Mouse (Mus musculus): ENCODE measurements around the gene Asphd1. TPM values are rescaled to one million over a fixed set of nuclear protein-coding genes. Genes with fewer than 3 reads are reported as not detected.
A peak's percentile ranks its signal among the peaks of the same experiment; 100 is the strongest.
"Not testable (repeated sequence)": the region's sequence is repeated elsewhere in the genome, so short reads cannot be mapped to it uniquely, and the experiment has no call there.

Asphd1 gene
- polyA plus RNA-seq, 1 experiment from 2014 or later: 0.60 TPM

- Histone ChIP-seq H3K9me3 (replicated peaks; ENCODE audit: control insufficient read depth, low read length) (no peaks in the 10 kb centered on the region), H3K9ac (replicated peaks; ENCODE audit: low read length) (no peak overlapping the region), H3K4me3 (ENCODE audit: low read depth, low read length) (no peak overlapping the region), H3K36me3 (replicated peaks; ENCODE audit: control insufficient read depth, insufficient read depth, low read depth, low read length) (no peaks in the 10 kb centered on the region), H3K4me2 (ENCODE audit: low read depth, low read length) (no peak overlapping the region), H3K4me1 (ENCODE audit: control insufficient read depth, insufficient read depth, low read length) (no peaks in the 10 kb centered on the region), H3K27ac (replicated peaks; ENCODE audit: low read depth, low read length) (no peak overlapping the region), H3K27me3 (ENCODE audit: control insufficient read depth, insufficient read depth, low read length) (no peaks in the 10 kb centered on the region)
- DNase-seq (ENCODE audit: low spot score) (no peak), ATAC-seq (replicated peaks; ENCODE audit: insufficient number of reproducible peaks, low FRiP score, low TSS enrichment, low read depth) (no peak)
- 30% methylated on average over 3 of the region's 3 CpGs for WGBS
These were observed 23.1 kb downstream of the Asphd1 start for GRCm38 (mm10) chr7:126926299-126926698.

- H3K4me1 ChIP-seq (ENCODE audit: control insufficient read depth, insufficient read depth, low read length): no peaks in the 10 kb centered on the region
- H3K27me3 ChIP-seq (ENCODE audit: control insufficient read depth, insufficient read depth, low read length): no peaks in the 10 kb centered on the region
- H3K9me3 ChIP-seq (replicated peaks; ENCODE audit: control insufficient read depth, low read length): no peaks in the 10 kb centered on the region
- no peak for ATAC-seq (replicated peaks; ENCODE audit: insufficient number of reproducible peaks, low FRiP score, low TSS enrichment, low read depth)
- 78% methylated on average over 5 of the region's 5 CpGs for WGBS
- no peak overlapping the region for H3K4me2 ChIP-seq (ENCODE audit: low read depth, low read length)
- no peak overlapping the region for H3K9ac ChIP-seq (replicated peaks; ENCODE audit: low read length)
- H3K36me3 ChIP-seq (replicated peaks; ENCODE audit: control insufficient read depth, insufficient read depth, low read depth, low read length): no peaks in the 10 kb centered on the region
- no peak for DNase-seq (ENCODE audit: low spot score)
- no peak overlapping the region for H3K4me3 ChIP-seq (ENCODE audit: low read depth, low read length)
- no peak overlapping the region for H3K27ac ChIP-seq (replicated peaks; ENCODE audit: low read depth, low read length)
These were observed 25.4 kb downstream of the Asphd1 start for GRCm38 (mm10) chr7:126923999-126924398.

DNA sequence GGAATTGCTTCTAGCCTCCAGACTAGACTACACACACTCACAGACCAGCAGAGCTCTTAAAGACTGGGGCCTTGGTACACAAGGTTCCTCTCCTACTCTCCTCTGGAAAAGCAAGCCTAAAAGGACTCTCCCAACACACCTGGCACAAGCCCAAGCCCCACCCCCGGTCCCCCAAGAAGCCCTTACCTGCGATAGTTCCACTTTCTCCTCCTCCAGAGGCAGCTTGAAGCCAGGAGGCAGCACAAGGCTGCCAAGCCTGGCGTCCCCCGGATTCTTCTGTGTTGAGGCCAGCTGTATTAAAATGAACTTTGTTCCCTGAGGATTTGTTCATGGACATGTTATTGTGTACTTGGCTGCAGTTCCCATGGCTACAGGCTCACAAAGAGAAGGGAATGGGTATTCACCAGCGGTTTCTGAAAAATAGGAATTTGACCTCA is 26.7 kb downstream of the Asphd1 start, which contains the start of gene Tmem219:
Gene Tmem219, minus strand, starts transcription at position 294 of the 437 bp plus-strand sequence.
- Histone ChIP-seq H3K27me3 (ENCODE audit: control insufficient read depth, insufficient read depth, low read length) (no peaks in the 10 kb centered on the region), H3K9me3 (replicated peaks; ENCODE audit: control insufficient read depth, low read length) (no peaks in the 10 kb centered on the region), H3K4me1 (ENCODE audit: control insufficient read depth, insufficient read depth, low read length) (no peaks in the 10 kb centered on the region), H3K4me3 (ENCODE audit: low read depth, low read length) (no peak within 1 kb of the TSS), H3K27ac (replicated peaks; ENCODE audit: low read depth, low read length) (no peak within 1 kb of the TSS), H3K36me3 (replicated peaks; ENCODE audit: control insufficient read depth, insufficient read depth, low read depth, low read length) (no peaks in the 10 kb centered on the region), H3K4me2 (ENCODE audit: low read depth, low read length) (no peak within 1 kb of the TSS), H3K9ac (replicated peaks; ENCODE audit: low read length) (no peak within 1 kb of the TSS)
- ATAC-seq (replicated peaks; ENCODE audit: insufficient number of reproducible peaks, low FRiP score, low TSS enrichment, low read depth) (0 out of 2 replicates have a peak, but pooled peaks have one; percentile 48), DNase-seq (ENCODE audit: low spot score) (peak; percentile 15)
- 68% methylated on average over 5 of the region's 5 CpGs for WGBS

DNA sequence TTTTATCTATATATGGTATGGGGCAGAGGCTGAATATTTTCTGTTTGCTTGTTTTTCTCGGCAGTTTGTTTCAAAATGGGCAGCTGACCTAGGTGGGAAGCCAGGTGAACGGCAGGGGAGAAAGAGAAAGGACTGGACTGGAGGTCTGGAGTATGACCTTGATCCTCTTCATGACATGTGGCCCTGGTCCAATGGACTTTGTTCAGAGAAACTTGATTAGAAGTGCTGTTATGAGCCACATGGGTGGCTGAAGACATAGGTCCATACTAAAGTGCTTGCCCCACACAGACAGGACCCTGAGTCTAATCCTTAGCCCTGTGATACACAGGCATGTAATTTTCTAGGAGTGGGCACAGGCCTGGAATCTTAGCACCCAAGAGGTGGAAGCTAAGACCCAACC is 27.8 kb downstream of the Asphd1 start:
- Histone ChIP-seq H3K36me3 (replicated peaks; ENCODE audit: control insufficient read depth, insufficient read depth, low read depth, low read length) (no peaks in the 10 kb centered on the region), H3K4me3 (ENCODE audit: low read depth, low read length) (no peak overlapping the region), H3K27me3 (ENCODE audit: control insufficient read depth, insufficient read depth, low read length) (no peaks in the 10 kb centered on the region), H3K4me1 (ENCODE audit: control insufficient read depth, insufficient read depth, low read length) (no peaks in the 10 kb centered on the region), H3K9ac (replicated peaks; ENCODE audit: low read length) (no peak overlapping the region), H3K4me2 (ENCODE audit: low read depth, low read length) (no peak overlapping the region), H3K27ac (replicated peaks; ENCODE audit: low read depth, low read length) (no peak overlapping the region), H3K9me3 (replicated peaks; ENCODE audit: control insufficient read depth, low read length) (no peaks in the 10 kb centered on the region)
- ATAC-seq (replicated peaks; ENCODE audit: insufficient number of reproducible peaks, low FRiP score, low TSS enrichment, low read depth) (no peak), DNase-seq (ENCODE audit: low spot score) (no peak)
- 80% methylated on average over 2 of the region's 2 CpGs for WGBS

DNA sequence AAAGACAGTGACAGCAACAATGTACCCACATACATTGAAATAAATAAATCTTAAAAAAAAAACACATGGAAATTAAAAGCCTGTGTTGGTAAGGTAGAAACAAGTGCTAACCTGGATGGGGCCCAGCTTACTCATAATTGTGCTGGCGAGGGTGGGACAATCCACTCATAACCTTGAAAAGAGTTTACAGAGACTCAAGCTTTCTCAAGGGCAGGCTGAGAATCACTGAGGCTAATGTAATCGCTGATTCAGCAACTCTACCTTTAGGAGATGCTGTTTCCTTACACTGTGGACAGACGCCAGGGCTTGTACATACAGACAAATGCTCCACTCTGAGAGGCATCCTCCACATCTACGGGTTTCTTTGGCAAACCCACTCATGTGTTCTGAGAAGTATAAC is 29.4 kb downstream of the Asphd1 start:
- WGBS: 81% methylated on average over 4 of the region's 4 CpGs
- no peaks in the 10 kb centered on the region for H3K9me3 ChIP-seq (replicated peaks; ENCODE audit: control insufficient read depth, low read length)
- DNase-seq (ENCODE audit: low spot score) (no peak), ATAC-seq (replicated peaks; ENCODE audit: insufficient number of reproducible peaks, low FRiP score, low TSS enrichment, low read depth) (no peak)
- no peak overlapping the region for H3K9ac ChIP-seq (replicated peaks; ENCODE audit: low read length)
- no peak overlapping the region for H3K27ac ChIP-seq (replicated peaks; ENCODE audit: low read depth, low read length)
- no peak overlapping the region for H3K4me2 ChIP-seq (ENCODE audit: low read depth, low read length)
- H3K4me1 ChIP-seq (ENCODE audit: control insufficient read depth, insufficient read depth, low read length): no peaks in the 10 kb centered on the region
- no peaks in the 10 kb centered on the region for H3K27me3 ChIP-seq (ENCODE audit: control insufficient read depth, insufficient read depth, low read length)
- no peak overlapping the region for H3K4me3 ChIP-seq (ENCODE audit: low read depth, low read length)
- no peaks in the 10 kb centered on the region for H3K36me3 ChIP-seq (replicated peaks; ENCODE audit: control insufficient read depth, insufficient read depth, low read depth, low read length)

- H3K27me3 ChIP-seq (ENCODE audit: control insufficient read depth, insufficient read depth, low read length); ATAC-seq (replicated peaks; ENCODE audit: insufficient number of reproducible peaks, low FRiP score, low TSS enrichment, low read depth); H3K36me3 ChIP-seq (replicated peaks; ENCODE audit: control insufficient read depth, insufficient read depth, low read depth, low read length); H3K27ac ChIP-seq (replicated peaks; ENCODE audit: low read depth, low read length); H3K4me3 ChIP-seq (ENCODE audit: low read depth, low read length); DNase-seq (ENCODE audit: low spot score); H3K4me1 ChIP-seq (ENCODE audit: control insufficient read depth, insufficient read depth, low read length); H3K4me2 ChIP-seq (ENCODE audit: low read depth, low read length); H3K9ac ChIP-seq (replicated peaks; ENCODE audit: low read length); H3K9me3 ChIP-seq (replicated peaks; ENCODE audit: control insufficient read depth, low read length): not testable (repeated sequence)
- WGBS: 45% methylated on average over 4 of the region's 4 CpGs
These were observed 31.0 kb downstream of the Asphd1 start for GRCm38 (mm10) chr7:126918356-126918755.

DNA sequence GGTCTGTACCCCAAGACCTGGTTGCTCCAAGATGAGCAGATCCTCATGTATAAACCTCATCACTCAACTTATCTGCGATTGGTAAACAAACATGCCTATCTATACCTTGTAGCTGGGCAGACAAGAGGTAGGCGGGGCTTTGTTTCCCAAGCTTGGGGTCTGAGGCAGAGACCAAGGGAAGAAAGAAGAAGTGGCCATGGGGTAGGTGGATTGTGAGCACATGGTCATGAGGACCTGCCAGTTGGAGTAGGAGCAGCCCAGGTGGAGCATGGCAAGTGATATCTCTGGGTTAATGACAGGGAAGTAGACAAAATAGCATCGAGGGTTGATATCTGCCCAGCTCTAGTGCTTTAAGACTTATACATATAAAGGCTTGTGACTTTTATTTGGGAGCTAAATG is 34.5 kb downstream of the Asphd1 start:
- no peaks in the 10 kb centered on the region for H3K4me1 ChIP-seq (ENCODE audit: control insufficient read depth, insufficient read depth, low read length)
- H3K27me3 ChIP-seq (ENCODE audit: control insufficient read depth, insufficient read depth, low read length): no peaks in the 10 kb centered on the region
- H3K9ac ChIP-seq (replicated peaks; ENCODE audit: low read length): no peak overlapping the region
- no peak overlapping the region for H3K27ac ChIP-seq (replicated peaks; ENCODE audit: low read depth, low read length)
- H3K4me3 ChIP-seq (ENCODE audit: low read depth, low read length): no peak overlapping the region
- no peaks in the 10 kb centered on the region for H3K9me3 ChIP-seq (replicated peaks; ENCODE audit: control insufficient read depth, low read length)
- H3K36me3 ChIP-seq (replicated peaks; ENCODE audit: control insufficient read depth, insufficient read depth, low read depth, low read length): no peaks in the 10 kb centered on the region
- 91% methylated on average over 3 of the region's 3 CpGs for WGBS
- DNase-seq (ENCODE audit: low spot score): no peak
- no peak for ATAC-seq (replicated peaks; ENCODE audit: insufficient number of reproducible peaks, low FRiP score, low TSS enrichment, low read depth)
- no peak overlapping the region for H3K4me2 ChIP-seq (ENCODE audit: low read depth, low read length)

DNA sequence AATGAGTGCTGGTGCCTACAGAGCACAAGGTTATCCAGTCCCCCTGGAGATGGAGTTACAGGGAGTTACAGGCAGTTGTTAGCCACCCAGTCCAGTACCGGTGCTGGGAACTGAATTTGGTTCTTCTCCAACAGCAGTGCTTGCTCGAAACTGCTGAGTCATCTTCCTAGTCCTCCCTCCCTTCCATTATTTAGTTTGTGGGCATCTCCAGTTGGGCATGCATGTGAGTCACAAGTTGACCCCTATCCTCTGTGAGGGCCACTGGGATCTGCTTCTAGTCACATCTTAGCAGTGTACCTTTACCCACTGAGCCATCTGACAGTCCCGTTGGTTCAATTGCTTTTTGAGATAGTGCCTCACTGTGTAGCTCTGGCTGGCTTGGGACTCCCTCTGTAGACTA is 43.8 kb downstream of the Asphd1 start:
- no peak overlapping the region for H3K9ac ChIP-seq (replicated peaks; ENCODE audit: low read length)
- H3K27me3 ChIP-seq (ENCODE audit: control insufficient read depth, insufficient read depth, low read length): no peaks in the 10 kb centered on the region
- H3K4me3 ChIP-seq (ENCODE audit: low read depth, low read length): no peak overlapping the region
- H3K4me2 ChIP-seq (ENCODE audit: low read depth, low read length): no peak overlapping the region
- H3K4me1 ChIP-seq (ENCODE audit: control insufficient read depth, insufficient read depth, low read length): no peaks in the 10 kb centered on the region
- DNase-seq (ENCODE audit: low spot score) (no peak), ATAC-seq (replicated peaks; ENCODE audit: insufficient number of reproducible peaks, low FRiP score, low TSS enrichment, low read depth) (no peak)
- WGBS: 81% methylated on average over 3 of the region's 3 CpGs
- no peaks in the 10 kb centered on the region for H3K36me3 ChIP-seq (replicated peaks; ENCODE audit: control insufficient read depth, insufficient read depth, low read depth, low read length)
- no peaks in the 10 kb centered on the region for H3K9me3 ChIP-seq (replicated peaks; ENCODE audit: control insufficient read depth, low read length)
- H3K27ac ChIP-seq (replicated peaks; ENCODE audit: low read depth, low read length): no peak overlapping the region
